Mouse (Mus musculus): Measurements from ENCODE around the gene Zdhhc5. TPM values are rescaled to one million over a fixed set of nuclear protein-coding genes. Genes with fewer than 3 reads are reported as not detected.

Zdhhc5 gene
- polyA plus RNA-seq, 1 experiment from 2014 or later = 15.8 TPM

GRCm38 (mm10) chr2:84743561-84743960, 28.6 kb upstream of the Zdhhc5 start, which contains the start of gene Gm19426:
Gm19426 (minus strand) TSS chr2:84743655.
- H3K9me3 ChIP-seq (replicated peaks) = no peaks in the 10 kb centered on the region
- H3K4me2 ChIP-seq = peak within 1 kb of the TSS; percentile 91
- ATAC-seq (ENCODE audit: low read depth) (peak; percentile 84), DNase-seq (peak; percentile 65)
- under 1% methylated on average over 25 of the region's 25 CpGs for WGBS (ENCODE audit: insufficient replicate concordance)
- H3K4me1 ChIP-seq (replicated peaks) = peaks cover 77% of the 10 kb centered on the region
- peaks cover 21% of the 10 kb centered on the region for H3K27me3 ChIP-seq
- H3K9ac ChIP-seq = peak within 1 kb of the TSS; percentile 92
- H3K4me3 ChIP-seq (replicated peaks) = peak within 1 kb of the TSS; percentile 74
- H3K27ac ChIP-seq = peak within 1 kb of the TSS; percentile 85
- H3K36me3 ChIP-seq = peaks cover 27% of the 10 kb centered on the region

- Histone ChIP-seq H3K9me3 (replicated peaks) (no peaks in the 10 kb centered on the region), H3K4me3 (replicated peaks) (peak overlapping the region; percentile 74), H3K9ac (peak overlapping the region; percentile 92), H3K27me3 (peaks cover 22% of the 10 kb centered on the region), H3K27ac (peak overlapping the region; percentile 85), H3K4me1 (replicated peaks) (peaks cover 86% of the 10 kb centered on the region), H3K4me2 (peak overlapping the region; percentile 91), H3K36me3 (peaks cover 36% of the 10 kb centered on the region)
- ATAC-seq (ENCODE audit: low read depth) (peak; percentile 30), DNase-seq (peak; percentile 24)
- WGBS (ENCODE audit: insufficient replicate concordance) = 7% methylated on average over 25 of the region's 26 CpGs
Measured at GRCm38 (mm10) chr2:84742451-84743283, 27.7 kb upstream of the Zdhhc5 start.

GRCm38 (mm10) chr2:84741841-84742450, 27.0 kb upstream of the Zdhhc5 start:
- H3K36me3 ChIP-seq = peaks cover 43% of the 10 kb centered on the region
- 0 out of 2 replicates have a peak, but pooled peaks have one; percentile 2 for ATAC-seq (ENCODE audit: low read depth)
- H3K27me3 ChIP-seq = peaks cover 30% of the 10 kb centered on the region
- H3K27ac ChIP-seq = peak overlapping the region; percentile 85
- peak overlapping the region; percentile 91 for H3K4me2 ChIP-seq
- whole genome bisulfite sequencing (ENCODE audit: insufficient replicate concordance) = 32% methylated on average over 5 of the region's 5 CpGs
- no peaks in the 10 kb centered on the region for H3K9me3 ChIP-seq (replicated peaks)
- H3K9ac ChIP-seq = peak overlapping the region; percentile 92
- no peak for DNase-seq
- peaks cover 88% of the 10 kb centered on the region for H3K4me1 ChIP-seq (replicated peaks)
- H3K4me3 ChIP-seq (replicated peaks) = peak overlapping the region; percentile 74

GRCm38 (mm10) chr2:84740608-84741333, 25.8 kb upstream of the Zdhhc5 start:
- ATAC-seq (ENCODE audit: low read depth) (no peak), DNase-seq (no peak)
- H3K4me1 ChIP-seq (replicated peaks) = peaks cover 89% of the 10 kb centered on the region
- 77% methylated on average over 15 of the region's 15 CpGs for WGBS (ENCODE audit: insufficient replicate concordance)
- H3K9me3 ChIP-seq (replicated peaks) = no peaks in the 10 kb centered on the region
- H3K4me2 ChIP-seq = peak overlapping the region; percentile 91
- peak overlapping the region; percentile 12; the same call in 1 of the 2 replicates for H3K9ac ChIP-seq
- peaks cover 25% of the 10 kb centered on the region for H3K27me3 ChIP-seq
- peak overlapping the region; percentile 85 for H3K27ac ChIP-seq
- H3K36me3 ChIP-seq = peaks cover 55% of the 10 kb centered on the region
- H3K4me3 ChIP-seq (replicated peaks) = no peak overlapping the region; the same call in 1 of the 2 replicates

GRCm38 (mm10) chr2:84738271-84738911, 23.4 kb upstream of the Zdhhc5 start:
- peak overlapping the region; percentile 86 for H3K4me2 ChIP-seq
- H3K9ac ChIP-seq = peak overlapping the region; percentile 90
- H3K4me3 ChIP-seq (replicated peaks) = peak overlapping the region; percentile 76
- H3K36me3 ChIP-seq = peaks cover 56% of the 10 kb centered on the region
- 4% methylated on average over 12 of the region's 12 CpGs for WGBS (ENCODE audit: insufficient replicate concordance)
- peaks cover 98% of the 10 kb centered on the region for H3K4me1 ChIP-seq (replicated peaks)
- H3K9me3 ChIP-seq (replicated peaks) = no peaks in the 10 kb centered on the region
- peak overlapping the region; percentile 100 for H3K27ac ChIP-seq
- peaks cover 17% of the 10 kb centered on the region for H3K27me3 ChIP-seq
- ATAC-seq (ENCODE audit: low read depth) (no peak), DNase-seq (peak; percentile 48)

- 22% methylated on average over 8 of the region's 8 CpGs for WGBS (ENCODE audit: insufficient replicate concordance)
- peak overlapping the region; percentile 76 for H3K4me3 ChIP-seq (replicated peaks)
- H3K27me3 ChIP-seq = peaks cover 17% of the 10 kb centered on the region
- ATAC-seq (ENCODE audit: low read depth) = no peak
- peaks cover 56% of the 10 kb centered on the region for H3K36me3 ChIP-seq
- peak overlapping the region; percentile 100 for H3K27ac ChIP-seq
- peak overlapping the region; percentile 90 for H3K9ac ChIP-seq
- no peaks in the 10 kb centered on the region for H3K9me3 ChIP-seq (replicated peaks)
- H3K4me1 ChIP-seq (replicated peaks) = peaks cover 98% of the 10 kb centered on the region
- peak overlapping the region; percentile 86 for H3K4me2 ChIP-seq
- peak; percentile 36 for DNase-seq
Measured at GRCm38 (mm10) chr2:84737451-84737925, 22.5 kb upstream of the Zdhhc5 start.

GRCm38 (mm10) chr2:84736312-84737161, 21.6 kb upstream of the Zdhhc5 start:
- Histone ChIP-seq H3K4me3 (replicated peaks) (peak overlapping the region; percentile 76), H3K9me3 (replicated peaks) (no peaks in the 10 kb centered on the region), H3K4me2 (peak overlapping the region; percentile 86), H3K27me3 (peaks cover 17% of the 10 kb centered on the region), H3K9ac (peak overlapping the region; percentile 90), H3K27ac (peak overlapping the region; percentile 100), H3K36me3 (peaks cover 56% of the 10 kb centered on the region), H3K4me1 (replicated peaks) (peaks cover 98% of the 10 kb centered on the region)
- DNase-seq (no peak), ATAC-seq (ENCODE audit: low read depth) (no peak)
- 13% methylated on average over 27 of the region's 27 CpGs for WGBS (ENCODE audit: insufficient replicate concordance)

GRCm38 (mm10) chr2:84735346-84735920, 20.5 kb upstream of the Zdhhc5 start:
- peak overlapping the region; percentile 90 for H3K9ac ChIP-seq

GRCm38 (mm10) chr2:84734919-84735318, 19.9 kb upstream of the Zdhhc5 start:
- WGBS (ENCODE audit: insufficient replicate concordance) = 3% methylated on average over 2 of the region's 2 CpGs
- H3K36me3 ChIP-seq = peaks cover 43% of the 10 kb centered on the region
- peaks cover 98% of the 10 kb centered on the region for H3K4me1 ChIP-seq (replicated peaks)

More at GRCm38 (mm10) chr2:84735346-84735920, 20.5 kb upstream of the Zdhhc5 start:
- peak; percentile 92 for ATAC-seq (ENCODE audit: low read depth)
- Histone ChIP-seq H3K9me3 (replicated peaks) (no peaks in the 10 kb centered on the region), H3K4me2 (peak overlapping the region; percentile 86), H3K27me3 (peaks cover 17% of the 10 kb centered on the region), H3K4me3 (replicated peaks) (peak overlapping the region; percentile 76), H3K36me3 (peaks cover 48% of the 10 kb centered on the region), H3K4me1 (replicated peaks) (peaks cover 98% of the 10 kb centered on the region), H3K27ac (peak overlapping the region; percentile 100)
- peak; percentile 90 for DNase-seq
- 5% methylated on average over 7 of the region's 7 CpGs for WGBS (ENCODE audit: insufficient replicate concordance)

More at GRCm38 (mm10) chr2:84734919-84735318, 19.9 kb upstream of the Zdhhc5 start:
- no peaks in the 10 kb centered on the region for H3K9me3 ChIP-seq (replicated peaks)
- H3K27ac ChIP-seq = peak overlapping the region; percentile 100
- peak; percentile 18; the same call in 1 of the 2 replicates for ATAC-seq (ENCODE audit: low read depth)
- H3K4me2 ChIP-seq = peak overlapping the region; percentile 86
- peak; percentile 36 for DNase-seq
- peak overlapping the region; percentile 90 for H3K9ac ChIP-seq
- H3K27me3 ChIP-seq = peaks cover 17% of the 10 kb centered on the region
- peak overlapping the region; percentile 76 for H3K4me3 ChIP-seq (replicated peaks)

Measured in liver, embryonic 13.5 days (tissue).